Mouse (Mus musculus) lung, postnatal 4 days (tissue): ENCODE measurements around the gene Trpd52l3.

ENCODE experiments used
- DNase-seq, 2 experiments: peaks; one replicate each; pipeline ENCODE4 v3.0.0; 2021

Trpd52l3 gene

DNA sequence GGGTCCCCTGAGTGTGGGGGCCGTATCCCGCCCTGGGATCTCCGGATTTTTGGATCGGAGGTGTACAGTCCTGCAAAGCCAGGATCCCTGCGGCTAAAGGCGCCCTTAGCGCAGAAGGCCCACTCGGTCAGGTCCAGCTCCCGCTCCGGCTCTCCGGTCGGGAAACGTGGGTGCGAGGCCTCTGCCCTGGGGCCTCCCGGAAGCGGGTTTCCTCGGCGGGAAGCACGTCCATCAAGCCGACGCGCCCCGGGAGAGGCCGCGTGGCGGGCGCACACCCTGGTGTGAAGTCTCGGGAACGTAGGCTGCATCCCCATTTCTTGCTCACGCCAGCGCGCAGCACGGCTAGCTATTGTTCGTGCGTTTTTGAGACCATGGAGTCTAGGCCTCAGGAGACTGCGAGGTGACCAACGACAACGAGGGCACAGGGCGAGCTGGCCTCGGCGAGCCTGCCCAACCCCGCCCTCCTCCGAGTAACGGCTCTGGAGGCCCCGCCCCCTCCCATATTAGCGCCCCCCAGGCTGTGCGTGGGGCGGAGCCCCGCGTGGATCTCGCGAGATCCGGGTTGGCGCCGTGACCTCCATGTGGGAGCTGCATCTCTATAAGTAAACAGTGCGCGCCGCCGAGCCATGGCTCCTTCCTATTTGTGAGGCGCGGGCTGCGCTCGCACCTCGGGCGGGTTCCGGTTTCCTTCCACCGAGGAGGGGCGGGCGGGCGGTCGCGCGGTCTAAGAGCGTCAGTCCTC, 26.5 kb downstream of the Trpd52l3 start, which contains the start of gene Uhrf2:
TSS of gene Uhrf2 (plus strand) at position 620 of the 742 bp plus-strand sequence.
- DNase-seq, result peak; percentile 98

DNA sequence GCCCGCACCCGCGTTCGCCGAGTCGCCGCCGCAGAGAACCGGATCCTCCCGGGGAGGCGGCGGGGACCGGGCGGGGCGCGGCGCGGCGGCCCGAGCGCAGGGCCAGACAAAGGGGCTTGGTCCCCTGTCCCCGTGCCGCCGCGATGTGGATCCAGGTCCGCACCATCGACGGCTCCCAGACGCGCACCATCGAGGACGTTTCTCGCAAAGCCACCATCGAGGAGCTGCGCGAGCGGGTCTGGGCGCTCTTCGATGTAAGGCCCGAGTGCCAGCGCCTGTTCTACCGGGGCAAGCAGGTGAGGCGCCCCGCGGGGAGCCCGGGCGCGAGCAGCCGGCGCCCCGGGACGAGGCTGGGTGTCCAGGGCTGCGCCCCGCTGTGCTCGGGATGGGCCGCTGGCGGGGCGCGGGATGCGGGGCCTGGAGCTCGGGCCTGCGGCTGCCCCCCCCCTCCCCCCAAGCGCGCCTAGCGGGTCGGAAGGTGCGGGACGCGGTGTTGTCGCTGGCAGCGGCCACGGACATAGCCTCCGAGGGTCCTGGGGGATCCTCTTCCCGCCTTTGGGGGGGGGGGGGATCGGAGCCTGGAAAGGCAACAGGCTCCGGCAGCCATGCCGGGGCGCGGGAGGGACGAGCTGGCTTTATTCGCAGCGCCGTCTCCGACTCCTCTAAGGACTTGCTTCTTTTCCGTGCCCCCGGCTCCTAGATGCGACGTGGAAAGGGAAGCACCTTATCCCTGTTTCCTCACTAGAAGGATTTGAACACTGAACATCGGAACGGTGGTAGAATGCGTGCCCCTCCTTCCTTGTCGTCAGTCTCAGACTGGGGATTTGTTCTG, 27.3 kb downstream of the Trpd52l3 start:
- peak in 1 of 2 experiments; percentile 14 for DNase-seq

DNA sequence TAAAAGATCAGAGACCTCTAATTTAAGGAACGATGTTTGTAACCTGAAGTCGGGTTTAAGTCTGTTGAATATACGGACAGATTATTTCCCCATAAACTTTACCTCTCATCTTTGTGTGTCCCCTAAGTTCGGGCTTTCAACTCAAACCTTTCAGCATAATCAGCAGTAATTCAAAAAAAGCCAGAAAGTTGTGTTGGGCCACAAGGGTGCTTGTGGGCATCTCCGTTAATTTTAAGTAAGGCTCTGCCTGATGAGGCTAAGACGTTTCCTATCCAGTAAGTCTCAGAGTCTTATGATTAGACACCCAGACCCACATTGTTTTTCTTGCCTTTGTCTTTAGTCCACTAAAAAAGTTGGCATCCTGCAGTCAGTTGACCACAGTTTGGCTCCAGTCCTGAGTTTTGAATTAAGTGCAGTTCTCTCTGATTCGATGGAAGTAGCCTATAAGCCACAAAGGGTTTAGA, 27.9 kb downstream of the Trpd52l3 start:
- DNase-seq, result peak in 1 of 2 experiments; percentile 8

DNA sequence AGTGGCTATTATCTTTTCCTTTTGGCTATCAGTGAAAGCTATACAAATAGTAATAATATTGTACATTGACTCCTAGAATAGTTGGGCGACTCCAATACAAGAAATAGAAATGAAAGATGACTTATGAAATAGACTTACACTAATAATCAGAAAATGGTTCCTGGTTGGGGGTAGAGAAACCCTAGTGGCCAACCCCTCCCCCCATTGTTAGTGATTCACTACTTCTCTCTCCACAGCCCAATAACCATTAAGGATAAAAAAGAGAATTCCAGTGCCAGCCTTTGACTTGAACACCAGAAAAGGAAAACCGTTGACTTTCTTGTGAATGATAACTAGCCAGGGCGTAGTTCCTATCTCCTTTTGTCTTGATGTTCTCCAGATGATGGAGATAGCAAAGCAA, 28.6 kb downstream of the Trpd52l3 start:
- DNase-seq, result no peak

DNA sequence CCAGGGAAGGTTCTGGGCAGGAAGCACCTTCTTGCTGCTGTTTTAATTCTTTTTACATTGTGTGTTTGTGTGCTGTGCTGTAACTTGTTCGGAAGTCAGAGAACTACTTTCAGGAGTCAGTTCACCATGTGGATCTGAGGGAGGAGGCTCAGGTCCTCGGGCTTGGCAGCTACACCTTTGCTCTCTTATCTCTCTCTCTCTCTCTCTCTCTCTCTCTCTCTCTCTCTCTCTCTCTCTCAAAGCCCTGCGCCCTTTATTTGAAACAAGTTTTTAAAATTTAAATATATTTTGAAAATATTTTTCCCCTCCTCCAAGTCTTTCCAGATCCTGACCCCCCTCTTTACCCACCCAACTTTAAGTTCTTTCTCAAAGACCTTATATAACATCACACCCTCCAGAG, 31.8 kb downstream of the Trpd52l3 start:
- DNase-seq, result no peak

DNA sequence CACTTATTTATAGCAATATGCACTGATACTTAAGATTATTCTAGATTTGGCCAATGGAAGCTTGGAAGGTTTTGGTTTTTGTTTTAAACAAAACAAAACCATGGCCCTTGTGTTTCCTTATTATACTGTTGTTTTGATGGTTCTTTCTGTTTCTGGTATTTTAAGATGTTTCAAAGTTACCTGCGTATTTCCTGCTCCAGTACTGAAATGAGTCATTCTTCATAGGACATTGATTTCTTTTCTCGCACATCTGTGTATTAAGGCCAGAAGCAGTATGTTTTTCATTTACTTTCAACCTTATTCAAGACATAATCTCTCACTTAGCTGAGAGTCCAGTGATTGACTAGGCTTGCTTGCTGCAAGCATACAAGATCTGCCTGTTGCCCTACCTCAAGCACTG, 40.1 kb downstream of the Trpd52l3 start:
- no peak for DNase-seq

DNA sequence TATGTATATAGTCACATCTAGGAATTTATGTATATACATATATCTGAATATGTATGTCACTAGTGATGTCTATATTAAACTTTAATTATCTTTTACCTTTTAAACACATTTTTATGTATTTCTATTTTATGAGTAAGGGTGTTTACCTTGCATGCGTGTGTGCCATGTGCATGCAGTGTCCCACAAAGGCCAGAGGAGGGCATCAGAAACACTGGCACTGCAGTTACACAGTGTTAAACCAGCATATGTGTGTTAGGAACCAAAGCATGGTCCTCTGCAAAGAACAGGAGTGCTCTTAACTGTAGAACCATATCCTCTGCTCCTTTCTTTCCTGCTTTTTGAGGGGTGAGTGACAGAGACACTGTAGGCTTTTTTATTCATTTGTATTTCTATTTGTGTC, 41.0 kb downstream of the Trpd52l3 start:
- DNase-seq, result no peak

DNA sequence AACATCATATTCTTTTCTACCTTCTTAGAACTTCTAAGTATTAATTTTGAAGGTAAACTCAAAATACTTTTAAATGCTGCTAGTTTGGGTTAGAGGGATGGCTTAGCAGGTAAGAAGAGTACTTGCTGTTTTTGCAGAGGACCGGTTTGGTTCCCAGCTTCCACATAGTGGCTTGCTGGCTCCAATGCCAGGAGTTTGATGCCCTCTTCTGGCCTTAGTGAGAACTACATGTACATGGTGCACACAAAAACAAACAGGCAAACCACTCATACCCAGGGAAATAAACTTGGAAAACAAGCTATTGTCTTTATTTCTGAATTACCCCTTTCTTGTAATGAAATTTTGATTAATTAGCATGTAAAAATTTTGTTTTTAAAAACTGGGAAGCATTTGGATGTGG, 42.3 kb downstream of the Trpd52l3 start:
- DNase-seq, result no peak

DNA sequence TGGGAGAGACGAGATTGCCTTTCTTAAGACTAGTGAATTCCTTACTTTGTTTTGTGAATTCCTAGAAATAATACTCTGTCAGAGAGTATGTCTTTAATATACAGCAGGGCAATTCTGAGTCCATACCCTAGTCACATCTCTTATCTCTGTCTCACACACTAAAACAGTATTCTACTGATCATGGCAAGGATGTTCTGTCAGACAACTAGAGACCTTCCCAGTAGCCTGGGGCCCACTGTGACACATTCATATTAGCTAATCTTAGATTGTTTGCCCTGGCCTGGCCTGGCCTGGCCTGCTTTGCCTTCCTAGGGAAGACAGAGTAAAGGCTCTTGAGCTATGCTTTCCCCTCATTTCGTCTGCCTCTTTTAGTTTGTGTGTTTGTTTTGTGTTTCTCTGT, 47.0 kb downstream of the Trpd52l3 start:
- no peak for DNase-seq

DNA sequence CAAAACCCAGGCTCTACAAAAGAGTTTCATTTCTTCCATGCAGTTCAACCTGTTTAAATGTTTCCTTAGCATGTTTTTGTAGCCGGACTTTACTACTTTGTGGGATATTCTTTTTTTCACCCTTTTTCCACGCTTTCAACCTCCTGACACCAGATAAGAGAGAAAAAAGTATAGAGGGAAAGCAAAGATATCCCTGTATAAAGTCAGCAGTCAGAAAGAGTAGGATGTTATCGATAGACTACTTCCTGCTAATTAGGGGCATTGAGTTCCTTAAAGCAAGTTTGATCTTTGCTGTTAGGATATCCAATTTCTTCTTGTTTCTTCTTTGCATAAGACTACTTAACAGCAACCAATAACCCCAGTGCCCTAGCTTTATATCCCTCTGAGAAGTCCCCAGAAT, 47.9 kb downstream of the Trpd52l3 start:
- no peak for DNase-seq

DNA sequence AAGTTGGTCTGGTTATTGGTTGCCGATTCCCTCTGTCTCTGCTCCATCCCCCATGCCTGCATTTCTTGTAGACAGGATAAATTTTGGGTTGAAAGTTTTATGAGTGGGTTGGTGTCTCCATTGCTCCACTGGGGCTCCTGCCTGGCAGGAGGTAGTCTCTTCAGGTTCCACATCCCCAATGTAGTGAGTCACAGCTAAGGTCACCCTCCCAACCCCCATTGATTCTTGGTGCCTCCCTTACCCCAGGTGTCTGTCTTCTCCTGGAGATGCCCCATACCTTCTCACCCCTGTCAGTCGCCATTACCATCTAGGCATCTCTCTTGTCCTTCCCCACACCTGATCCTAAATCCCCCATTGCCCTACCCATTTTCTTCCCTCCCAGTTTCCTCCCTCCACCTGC, 50.6 kb downstream of the Trpd52l3 start:
- no peak for DNase-seq
